Mouse (Mus musculus): Measurements from ENCODE around the gene Mcee. TPM values are rescaled to one million over a fixed set of nuclear protein-coding genes. Genes with fewer than 3 reads are reported as not detected.

Gene Mcee
- polyA plus RNA-seq, 1 experiment, result 44.9 TPM

DNA sequence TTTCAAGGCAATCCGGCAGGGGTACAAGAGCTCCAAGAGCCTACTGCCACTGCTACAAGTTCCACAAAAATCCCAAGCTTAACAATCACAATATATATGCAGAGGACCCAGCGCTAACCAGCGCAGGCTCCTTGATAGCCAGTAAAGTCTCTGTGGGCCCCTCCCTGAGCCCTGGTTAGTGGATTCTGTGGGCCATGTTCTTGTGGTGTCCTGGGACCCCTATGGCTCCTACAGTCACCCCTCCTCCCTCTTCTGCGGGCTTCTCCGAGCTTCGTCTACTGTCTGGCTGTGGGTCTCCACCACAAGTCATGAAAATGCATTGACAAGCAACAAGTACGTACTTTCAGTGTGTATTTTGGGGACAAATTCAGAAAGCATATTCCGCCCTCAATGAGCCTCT is 928 bp upstream of the Mcee start:
- WGBS, result 2% methylated on average over 8 of the region's 8 CpGs
- Histone ChIP-seq H3K27ac (ENCODE audit: control insufficient read depth, insufficient read depth, low read depth, low read length, poor library complexity) (no peak overlapping the region; the same call in 1 of the 2 replicates), H3K4me3 (replicated peaks; ENCODE audit: control insufficient read depth, low read depth, low read length) (peak overlapping the region; percentile 100), H3K4me1 (ENCODE audit: control insufficient read depth, insufficient read depth, low read length) (peaks cover 1% of the 10 kb centered on the region; the same call in 1 of the 2 replicates)
- TF ChIP-seq CTCF (IDR thresholded peaks at IDR 0.05; ENCODE audit: control insufficient read depth, insufficient read depth, low read length) (no peak), POLR2A (IDR thresholded peaks at IDR 0.05; ENCODE audit: borderline replicate concordance, control insufficient read depth, low read depth, low read length) (no peak)

DNA sequence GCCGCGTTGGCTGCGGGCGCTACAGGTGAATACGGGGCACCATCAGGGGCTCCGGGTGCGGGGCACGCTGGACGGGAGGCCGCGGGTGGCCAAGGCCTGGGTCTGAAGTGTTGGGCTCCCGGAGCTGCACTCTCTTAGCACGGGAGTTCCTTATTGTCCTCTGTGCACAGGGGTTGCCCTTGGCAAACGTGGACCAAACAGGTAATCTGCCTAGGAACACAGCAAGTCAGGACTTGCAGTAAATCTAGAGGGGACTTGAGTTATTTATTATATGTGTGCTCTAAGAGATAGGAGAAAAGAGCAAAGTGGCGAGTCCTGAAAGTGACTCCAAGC is 378 bp downstream of the Mcee start:
- Histone ChIP-seq H3K27ac (ENCODE audit: control insufficient read depth, insufficient read depth, low read depth, low read length, poor library complexity) (peak overlapping the region; percentile 74), H3K4me3 (replicated peaks; ENCODE audit: control insufficient read depth, low read depth, low read length) (peak overlapping the region; percentile 100), H3K4me1 (ENCODE audit: control insufficient read depth, insufficient read depth, low read length) (peaks cover 1% of the 10 kb centered on the region; the same call in 1 of the 2 replicates)
- WGBS, result under 1% methylated on average over 15 of the region's 15 CpGs
- no peak for TF ChIP-seq CTCF (IDR thresholded peaks at IDR 0.05; ENCODE audit: control insufficient read depth, insufficient read depth, low read length)
- TF ChIP-seq POLR2A (IDR thresholded peaks at IDR 0.05; ENCODE audit: borderline replicate concordance, control insufficient read depth, low read depth, low read length), result no peak

GRCm38 (mm10) chr7:64400725-64401124 is 8.3 kb downstream of the Mcee start:
- TF ChIP-seq CTCF (IDR thresholded peaks at IDR 0.05; ENCODE audit: control insufficient read depth, insufficient read depth, low read length) (no peak), POLR2A (IDR thresholded peaks at IDR 0.05; ENCODE audit: borderline replicate concordance, control insufficient read depth, low read depth, low read length) (no peak)
- no peak overlapping the region for H3K4me3 ChIP-seq (replicated peaks; ENCODE audit: control insufficient read depth, low read depth, low read length)
- H3K27ac ChIP-seq (ENCODE audit: control insufficient read depth, insufficient read depth, low read depth, low read length, poor library complexity), result no peak overlapping the region
- 33% methylated on average over 1 of the region's 1 CpGs for WGBS
- peaks cover 2% of the 10 kb centered on the region; the same call in 1 of the 2 replicates for H3K4me1 ChIP-seq (ENCODE audit: control insufficient read depth, insufficient read depth, low read length)

DNA sequence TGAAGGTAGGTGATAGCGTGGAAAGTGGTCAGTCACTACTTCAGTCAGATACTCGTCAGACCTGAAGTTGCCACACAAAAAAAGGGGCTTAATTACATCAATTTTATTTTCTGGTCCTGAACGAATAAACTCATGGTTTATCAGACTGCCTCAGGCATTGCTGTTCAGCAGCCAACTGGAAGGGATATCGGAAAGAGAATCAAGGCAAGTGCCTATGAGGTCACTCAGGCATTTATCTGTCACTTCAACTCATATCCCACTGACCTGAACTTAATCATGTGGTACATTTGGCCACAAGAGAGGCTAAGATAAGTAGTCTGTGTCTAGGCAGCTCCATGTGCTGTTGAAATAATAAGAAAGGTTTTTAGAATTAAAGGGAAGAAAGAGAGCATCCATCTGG is 10.0 kb downstream of the Mcee start:
- Histone ChIP-seq H3K27ac (ENCODE audit: control insufficient read depth, insufficient read depth, low read depth, low read length, poor library complexity) (no peak overlapping the region), H3K4me1 (ENCODE audit: control insufficient read depth, insufficient read depth, low read length) (peaks cover 2% of the 10 kb centered on the region; the same call in 1 of the 2 replicates), H3K4me3 (replicated peaks; ENCODE audit: control insufficient read depth, low read depth, low read length) (no peak overlapping the region)
- TF ChIP-seq POLR2A (IDR thresholded peaks at IDR 0.05; ENCODE audit: borderline replicate concordance, control insufficient read depth, low read depth, low read length) (no peak), CTCF (IDR thresholded peaks at IDR 0.05; ENCODE audit: control insufficient read depth, insufficient read depth, low read length) (no peak)
- WGBS, result 64% methylated on average over 4 of the region's 4 CpGs

DNA sequence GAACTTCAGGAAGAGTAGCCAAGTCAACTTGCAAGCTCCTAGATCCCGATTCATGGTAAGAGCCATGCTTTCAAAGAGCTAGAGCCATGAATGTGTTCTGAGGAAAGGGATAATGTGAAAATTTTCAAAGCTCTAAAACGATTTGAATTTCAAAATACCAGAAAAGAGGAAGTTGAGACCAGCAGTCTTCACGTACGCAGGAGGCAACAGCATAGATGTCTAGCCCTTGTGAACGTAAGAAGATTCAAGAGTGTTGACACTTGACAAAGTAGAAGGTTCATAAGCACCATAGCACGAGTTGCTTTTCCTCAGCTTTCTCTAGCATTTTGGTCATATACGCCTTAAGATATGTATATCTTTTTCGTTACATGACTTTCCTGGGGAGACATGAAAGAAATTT is 11.6 kb downstream of the Mcee start:
- Histone ChIP-seq H3K27ac (ENCODE audit: control insufficient read depth, insufficient read depth, low read depth, low read length, poor library complexity) (peak overlapping the region; percentile 12; the same call in 1 of the 2 replicates), H3K4me1 (ENCODE audit: control insufficient read depth, insufficient read depth, low read length) (peaks cover 2% of the 10 kb centered on the region; the same call in 1 of the 2 replicates), H3K4me3 (replicated peaks; ENCODE audit: control insufficient read depth, low read depth, low read length) (no peak overlapping the region)
- WGBS, result 44% methylated on average over 8 of the region's 8 CpGs
- TF ChIP-seq POLR2A (IDR thresholded peaks at IDR 0.05; ENCODE audit: borderline replicate concordance, control insufficient read depth, low read depth, low read length) (no peak), CTCF (IDR thresholded peaks at IDR 0.05; ENCODE audit: control insufficient read depth, insufficient read depth, low read length) (no peak)

DNA sequence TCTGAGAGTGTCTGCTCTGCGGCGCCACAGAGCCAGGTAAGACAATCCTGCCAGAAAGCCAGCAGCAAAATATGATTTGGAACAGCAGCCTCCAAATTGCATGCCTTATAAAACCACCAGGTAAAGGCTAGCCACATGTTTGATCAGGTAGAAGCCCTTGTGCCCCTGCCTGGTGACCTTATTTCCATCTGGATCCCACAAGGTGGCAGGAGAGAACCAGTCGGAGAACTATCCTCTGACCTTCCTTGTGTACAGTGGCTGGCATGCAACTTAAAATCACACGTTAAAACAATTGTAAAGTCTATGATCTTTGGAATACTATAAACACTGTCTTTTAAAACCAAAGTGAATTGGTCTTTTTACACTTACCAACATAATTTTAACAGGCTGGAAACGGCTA is 32.5 kb downstream of the Mcee start:
- Histone ChIP-seq H3K4me1 (ENCODE audit: control insufficient read depth, insufficient read depth, low read length) (no peaks in the 10 kb centered on the region), H3K27ac (ENCODE audit: control insufficient read depth, insufficient read depth, low read depth, low read length, poor library complexity) (no peak overlapping the region), H3K4me3 (replicated peaks; ENCODE audit: control insufficient read depth, low read depth, low read length) (no peak overlapping the region)
- 63% methylated on average over 5 of the region's 5 CpGs for WGBS
- no peak for TF ChIP-seq CTCF (IDR thresholded peaks at IDR 0.05; ENCODE audit: control insufficient read depth, insufficient read depth, low read length)
- TF ChIP-seq POLR2A (IDR thresholded peaks at IDR 0.05; ENCODE audit: borderline replicate concordance, control insufficient read depth, low read depth, low read length), result no peak

DNA sequence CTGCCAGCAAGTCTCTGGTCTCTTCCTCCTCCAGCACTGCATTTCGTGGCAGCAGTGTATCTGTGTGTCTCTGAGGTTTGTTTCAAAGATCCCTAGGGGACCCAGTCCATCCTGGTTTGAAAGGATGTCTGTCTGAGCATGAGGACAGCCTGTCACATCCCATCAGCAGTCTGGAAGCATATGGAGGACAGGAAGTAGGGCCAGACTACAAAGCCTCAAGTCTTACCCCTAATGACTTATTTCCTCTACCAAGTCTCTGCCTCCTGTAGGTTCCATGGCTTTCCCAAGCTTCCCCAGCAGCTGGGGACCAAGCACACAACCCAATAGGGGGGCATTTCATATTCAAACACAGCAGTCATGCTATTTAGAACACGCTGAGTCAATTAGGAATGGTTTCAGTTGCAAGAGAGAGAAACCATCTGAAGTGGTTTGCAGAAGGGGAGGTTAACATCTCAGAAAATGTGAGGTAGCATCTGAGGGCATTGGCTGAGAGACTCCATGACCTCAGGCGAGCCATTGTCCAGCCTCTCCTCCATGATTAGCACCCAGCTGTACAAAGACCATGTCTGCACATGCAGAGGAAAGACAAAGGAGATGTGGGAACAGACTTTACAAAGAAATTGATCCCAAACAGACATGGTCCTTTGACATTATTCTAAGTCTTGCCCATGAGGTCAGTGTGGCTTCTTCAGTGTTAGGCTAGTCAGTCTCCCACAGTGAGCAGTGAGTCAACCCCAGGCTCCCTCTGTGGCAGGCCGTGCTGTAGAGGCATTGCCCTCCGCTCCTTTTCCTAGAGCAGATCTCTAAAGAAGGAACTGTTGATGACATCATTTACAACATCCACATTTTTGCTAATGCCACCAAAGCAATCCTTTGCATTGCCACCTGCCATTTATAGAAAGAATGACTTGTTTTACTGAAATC is 47.5 kb downstream of the Mcee start:
- 60% methylated on average over 5 of the region's 5 CpGs for WGBS
- TF ChIP-seq CTCF (IDR thresholded peaks at IDR 0.05; ENCODE audit: control insufficient read depth, insufficient read depth, low read length) (no peak), POLR2A (IDR thresholded peaks at IDR 0.05; ENCODE audit: borderline replicate concordance, control insufficient read depth, low read depth, low read length) (no peak)
- no peak overlapping the region for H3K27ac ChIP-seq (ENCODE audit: control insufficient read depth, insufficient read depth, low read depth, low read length, poor library complexity)

GRCm38 (mm10) chr7:64440519-64440918 is 48.1 kb downstream of the Mcee start:
- no peaks in the 10 kb centered on the region for H3K4me1 ChIP-seq (ENCODE audit: control insufficient read depth, insufficient read depth, low read length)
- H3K4me3 ChIP-seq (replicated peaks; ENCODE audit: control insufficient read depth, low read depth, low read length), result no peak overlapping the region
- H3K27ac ChIP-seq (ENCODE audit: control insufficient read depth, insufficient read depth, low read depth, low read length, poor library complexity), result no peak overlapping the region
- no peak for TF ChIP-seq CTCF (IDR thresholded peaks at IDR 0.05; ENCODE audit: control insufficient read depth, insufficient read depth, low read length)
- TF ChIP-seq POLR2A (IDR thresholded peaks at IDR 0.05; ENCODE audit: borderline replicate concordance, control insufficient read depth, low read depth, low read length), result no peak
- 77% methylated on average over 8 of the region's 8 CpGs for WGBS

More for the DNA sequence above, 47.5 kb downstream of the Mcee start:
- H3K4me3 ChIP-seq (replicated peaks; ENCODE audit: control insufficient read depth, low read depth, low read length), result no peak overlapping the region
- no peaks in the 10 kb centered on the region; the same call in 1 of the 2 replicates for H3K4me1 ChIP-seq (ENCODE audit: control insufficient read depth, insufficient read depth, low read length)
